Mouse (Mus musculus): ENCODE measurements at regions not wholly inside any gene's neighbourhood (a gene's known extent, or its start where the extent isn't known, plus 50 kb on each side); places are given as distances from the start of the nearest gene placed in this dataset.

GRCm38 (mm10) chr7:58392391-58393115 is 263.4 kb upstream of the Atp10a start:
- no peak for TF ChIP-seq CTCF (IDR thresholded peaks at IDR 0.05; ENCODE audit: insufficient read depth, low read length)
- no peak for TF ChIP-seq POLR2A (IDR thresholded peaks at IDR 0.05; ENCODE audit: borderline replicate concordance, extremely low read depth, low read depth, low read length)

Data from lung, adult 2 months (tissue).